Mouse (Mus musculus): ENCODE measurements around the gene Polr3h. TPM values are rescaled to one million over a fixed set of nuclear protein-coding genes. Genes with fewer than 3 reads are reported as not detected.

Gene Polr3h
- polyA plus RNA-seq, 1 experiment: 7.4 TPM

DNA sequence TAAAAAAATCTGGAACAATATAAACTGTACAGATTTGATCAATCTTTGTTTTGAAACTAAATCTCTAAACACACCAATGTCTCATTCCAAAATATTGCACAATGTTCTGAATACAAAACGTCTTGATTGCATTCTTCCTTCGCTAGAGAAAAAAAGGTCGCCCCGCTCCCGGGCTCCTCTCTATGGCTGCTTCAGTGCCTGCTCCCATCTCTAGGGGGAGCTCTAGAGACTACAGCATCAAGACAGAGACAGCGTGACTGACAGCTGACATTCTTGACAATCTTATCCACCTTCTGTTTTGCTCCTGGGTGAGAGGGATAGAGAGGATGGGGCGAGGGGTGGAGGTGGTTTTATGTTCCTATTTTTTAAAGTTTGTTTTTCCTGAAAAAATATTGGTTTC lies 77.7 kb downstream of the Polr3h start:
- Histone ChIP-seq H3K9me3 (ENCODE audit: control insufficient read depth, low read length) (no peaks in the 10 kb centered on the region), H3K4me1 (ENCODE audit: control insufficient read depth) (peaks cover 20% of the 10 kb centered on the region), H3K4me3 (replicated peaks) (no peak overlapping the region), H3K27me3 (ENCODE audit: control insufficient read depth) (no peaks in the 10 kb centered on the region), H3K36me3 (ENCODE audit: control insufficient read depth) (peaks cover 56% of the 10 kb centered on the region)
- TF ChIP-seq TAL1 (IDR thresholded peaks at IDR 0.05; ENCODE audit: low read length) (no peak), GATA1 (IDR thresholded peaks at IDR 0.05; ENCODE audit: low read length) (no peak)

DNA sequence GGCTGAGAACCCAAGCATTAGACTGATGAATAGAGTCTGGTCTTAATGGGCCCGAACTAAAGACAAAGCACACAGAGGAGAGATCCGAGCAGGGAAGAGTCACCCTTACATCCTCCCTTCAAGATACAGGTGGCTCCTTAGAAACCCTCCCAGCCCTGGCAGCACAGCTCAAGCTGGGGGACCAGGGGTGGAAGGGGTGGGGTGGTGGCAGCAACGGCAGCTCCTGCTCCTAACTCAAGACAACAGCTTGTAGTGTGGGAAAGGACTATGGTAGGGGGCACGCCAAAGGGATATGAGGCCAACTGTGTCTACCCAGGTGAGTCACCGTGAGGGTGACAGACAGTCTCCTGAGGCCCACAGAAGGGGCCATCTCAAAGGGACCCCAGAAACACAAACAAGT lies 78.2 kb downstream of the Polr3h start:
- H3K4me1 ChIP-seq (ENCODE audit: control insufficient read depth): peaks cover 20% of the 10 kb centered on the region
- TF ChIP-seq GATA1 (IDR thresholded peaks at IDR 0.05; ENCODE audit: low read length) (no peak), TAL1 (IDR thresholded peaks at IDR 0.05; ENCODE audit: low read length) (no peak)
- H3K4me3 ChIP-seq (replicated peaks): no peak overlapping the region
- peaks cover 53% of the 10 kb centered on the region for H3K36me3 ChIP-seq (ENCODE audit: control insufficient read depth)
- no peaks in the 10 kb centered on the region for H3K27me3 ChIP-seq (ENCODE audit: control insufficient read depth)
- no peaks in the 10 kb centered on the region for H3K9me3 ChIP-seq (ENCODE audit: control insufficient read depth, low read length)

DNA sequence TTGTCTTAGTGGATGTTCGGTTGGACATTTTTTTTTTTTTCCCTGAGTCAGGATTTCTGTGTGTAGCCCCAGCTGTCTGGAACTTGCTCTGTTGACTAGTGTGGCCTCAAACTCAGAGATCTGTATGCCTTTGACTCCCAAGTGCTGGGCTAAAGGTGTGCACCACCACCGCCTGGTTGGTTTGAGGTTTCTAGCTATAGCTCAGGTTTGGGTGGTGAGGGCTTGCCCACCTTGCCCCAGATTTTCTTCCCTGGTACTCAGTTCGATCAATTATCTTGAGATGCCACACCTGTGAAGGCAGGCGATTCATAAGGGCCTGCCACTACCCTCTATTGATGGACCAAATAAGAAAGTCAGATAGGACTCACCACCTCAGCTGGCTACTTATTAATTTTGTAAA lies 78.9 kb downstream of the Polr3h start:
- H3K36me3 ChIP-seq (ENCODE audit: control insufficient read depth): peaks cover 46% of the 10 kb centered on the region
- peaks cover 17% of the 10 kb centered on the region for H3K4me1 ChIP-seq (ENCODE audit: control insufficient read depth)
- H3K9me3 ChIP-seq (ENCODE audit: control insufficient read depth, low read length): no peaks in the 10 kb centered on the region
- H3K27me3 ChIP-seq (ENCODE audit: control insufficient read depth): no peaks in the 10 kb centered on the region
- no peak overlapping the region for H3K4me3 ChIP-seq (replicated peaks)
- TF ChIP-seq TAL1 (IDR thresholded peaks at IDR 0.05; ENCODE audit: low read length) (no peak), GATA1 (IDR thresholded peaks at IDR 0.05; ENCODE audit: low read length) (no peak)

DNA sequence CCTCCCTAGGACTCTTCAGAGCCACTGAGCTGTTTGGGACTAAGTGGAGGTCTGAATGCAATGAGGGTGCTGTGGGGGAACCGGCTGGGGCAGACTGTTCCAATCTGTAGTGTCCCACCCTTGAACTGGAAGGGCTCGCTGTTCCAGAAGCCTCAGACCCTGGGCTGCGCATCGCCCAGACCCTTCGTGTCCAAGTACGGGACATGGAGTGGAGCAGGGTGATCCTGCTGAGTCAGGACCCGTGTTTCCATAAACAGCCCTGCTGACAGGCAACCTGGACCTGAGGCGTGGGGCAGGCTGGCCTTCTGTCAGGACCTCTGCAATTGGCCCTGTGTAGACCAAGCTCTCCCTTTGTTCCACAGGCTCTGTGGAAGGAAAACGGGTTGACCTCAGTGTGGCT lies 79.3 kb downstream of the Polr3h start:
- H3K9me3 ChIP-seq (ENCODE audit: control insufficient read depth, low read length): no peaks in the 10 kb centered on the region
- TF ChIP-seq TAL1 (IDR thresholded peaks at IDR 0.05; ENCODE audit: low read length) (no peak), GATA1 (IDR thresholded peaks at IDR 0.05; ENCODE audit: low read length) (no peak)
- H3K4me3 ChIP-seq (replicated peaks): no peak overlapping the region
- no peaks in the 10 kb centered on the region for H3K27me3 ChIP-seq (ENCODE audit: control insufficient read depth)
- H3K36me3 ChIP-seq (ENCODE audit: control insufficient read depth): peaks cover 42% of the 10 kb centered on the region
- peaks cover 17% of the 10 kb centered on the region for H3K4me1 ChIP-seq (ENCODE audit: control insufficient read depth)

DNA sequence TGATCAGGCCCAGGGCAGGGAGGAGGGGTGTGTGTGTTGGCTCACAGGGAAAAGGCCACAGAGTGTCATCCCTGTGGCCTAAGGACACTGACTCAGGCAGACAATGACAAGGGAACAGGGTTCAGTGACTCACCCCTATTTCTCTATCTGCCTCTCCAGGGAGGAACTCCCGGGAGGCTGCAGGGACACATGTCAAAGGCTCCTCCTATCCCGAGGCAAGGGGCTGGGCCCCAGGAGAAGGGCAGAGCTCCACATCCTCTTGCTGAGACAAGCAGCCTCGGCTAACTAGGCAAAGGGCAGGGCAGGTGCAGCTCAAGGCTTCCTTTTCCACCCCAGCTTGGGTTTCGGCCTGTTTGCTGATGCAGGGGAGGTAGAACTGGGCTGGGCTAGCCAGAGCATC lies 80.3 kb downstream of the Polr3h start:
- H3K9me3 ChIP-seq (ENCODE audit: control insufficient read depth, low read length): no peaks in the 10 kb centered on the region
- TF ChIP-seq GATA1 (IDR thresholded peaks at IDR 0.05; ENCODE audit: low read length): no peak
- no peak for TF ChIP-seq TAL1 (IDR thresholded peaks at IDR 0.05; ENCODE audit: low read length)
- peaks cover 17% of the 10 kb centered on the region for H3K4me1 ChIP-seq (ENCODE audit: control insufficient read depth)
- H3K4me3 ChIP-seq (replicated peaks): no peak overlapping the region
- peaks cover 31% of the 10 kb centered on the region for H3K36me3 ChIP-seq (ENCODE audit: control insufficient read depth)
- H3K27me3 ChIP-seq (ENCODE audit: control insufficient read depth): peaks cover 2% of the 10 kb centered on the region; the same call in 1 of the 2 replicates

DNA sequence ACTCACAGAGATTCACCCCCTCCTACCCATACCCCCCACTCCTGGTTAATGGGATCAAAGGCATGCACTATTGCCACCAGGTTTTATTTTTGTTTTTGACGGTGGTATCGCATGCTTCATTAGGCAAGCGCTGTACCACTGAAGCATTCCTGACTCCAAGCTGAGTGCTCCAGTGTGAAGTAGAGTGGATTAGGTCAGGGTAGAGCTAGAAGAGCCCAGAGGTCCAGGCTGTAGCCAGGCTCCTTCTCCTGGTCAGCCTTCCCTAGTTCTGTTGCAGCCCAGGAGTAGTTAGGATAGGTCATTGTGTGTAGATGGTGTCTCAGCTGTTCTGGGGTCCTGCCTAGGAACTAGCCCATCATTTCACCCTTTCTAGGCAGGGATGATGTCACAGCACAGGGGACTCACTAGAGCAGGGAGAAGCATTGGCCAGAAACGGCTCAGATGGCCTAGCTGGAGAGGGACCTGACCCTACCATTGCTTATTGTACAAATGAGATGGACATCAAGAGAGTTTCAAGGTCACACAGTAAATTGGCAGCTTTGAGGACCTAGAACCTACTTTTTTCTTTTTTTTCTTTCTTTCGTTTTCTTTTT lies 80.9 kb downstream of the Polr3h start:
- no peak overlapping the region for H3K4me3 ChIP-seq (replicated peaks)
- peaks cover 25% of the 10 kb centered on the region for H3K36me3 ChIP-seq (ENCODE audit: control insufficient read depth)
- TF ChIP-seq TAL1 (IDR thresholded peaks at IDR 0.05; ENCODE audit: low read length): no peak
- no peak for TF ChIP-seq GATA1 (IDR thresholded peaks at IDR 0.05; ENCODE audit: low read length)
- no peaks in the 10 kb centered on the region for H3K9me3 ChIP-seq (ENCODE audit: control insufficient read depth, low read length)
- peaks cover 17% of the 10 kb centered on the region for H3K4me1 ChIP-seq (ENCODE audit: control insufficient read depth)
- H3K27me3 ChIP-seq (ENCODE audit: control insufficient read depth): peaks cover 2% of the 10 kb centered on the region; the same call in 1 of the 2 replicates

DNA sequence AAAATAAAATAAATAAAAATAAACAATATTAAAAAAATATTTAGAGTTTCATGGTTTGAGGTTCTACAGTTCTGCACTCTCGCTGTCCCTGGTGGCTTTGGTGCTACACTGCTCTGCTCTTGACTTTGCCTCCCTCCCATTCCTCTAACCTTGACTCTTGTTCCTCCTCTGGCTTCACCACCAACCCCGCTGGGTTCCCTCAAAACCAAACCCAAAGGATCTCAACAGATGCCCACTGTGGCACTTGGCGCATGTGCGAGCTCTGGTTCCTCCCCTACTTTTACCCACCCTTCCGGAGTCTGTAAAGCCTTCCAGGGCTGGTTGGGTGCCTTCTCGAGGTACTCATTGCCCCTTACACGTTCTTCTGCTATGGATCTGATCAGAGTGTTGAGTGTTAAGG lies 83.8 kb downstream of the Polr3h start:
- Histone ChIP-seq H3K36me3 (ENCODE audit: control insufficient read depth) (peaks cover 5% of the 10 kb centered on the region), H3K27me3 (ENCODE audit: control insufficient read depth) (peaks cover 8% of the 10 kb centered on the region), H3K4me1 (ENCODE audit: control insufficient read depth) (peaks cover 9% of the 10 kb centered on the region), H3K4me3 (replicated peaks) (no peak overlapping the region), H3K9me3 (ENCODE audit: control insufficient read depth, low read length) (no peaks in the 10 kb centered on the region)
- TF ChIP-seq GATA1 (IDR thresholded peaks at IDR 0.05; ENCODE audit: low read length) (no peak), TAL1 (IDR thresholded peaks at IDR 0.05; ENCODE audit: low read length) (no peak)

DNA sequence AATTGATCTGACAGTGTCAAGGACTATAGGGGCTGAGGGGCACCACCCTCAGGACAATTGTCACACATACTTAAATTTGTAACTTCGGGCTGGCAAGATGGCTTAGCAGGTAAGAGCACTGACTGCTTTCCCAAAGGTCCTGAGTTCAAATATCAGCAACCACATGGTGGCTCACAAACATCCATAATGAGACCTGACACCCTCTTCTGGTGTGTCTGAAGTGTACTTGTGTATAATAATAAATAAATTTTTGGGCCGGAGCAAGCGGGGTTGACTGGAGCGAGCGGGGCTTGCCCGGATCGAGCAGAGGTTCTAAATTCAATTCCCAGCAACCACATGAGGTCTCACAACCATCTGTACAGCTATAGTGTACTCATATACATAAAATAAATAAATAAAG lies 85.7 kb downstream of the Polr3h start:
- peaks cover 10% of the 10 kb centered on the region for H3K4me1 ChIP-seq (ENCODE audit: control insufficient read depth)
- TF ChIP-seq GATA1 (IDR thresholded peaks at IDR 0.05; ENCODE audit: low read length) (no peak), TAL1 (IDR thresholded peaks at IDR 0.05; ENCODE audit: low read length) (no peak)
- peaks cover 27% of the 10 kb centered on the region for H3K27me3 ChIP-seq (ENCODE audit: control insufficient read depth)
- H3K36me3 ChIP-seq (ENCODE audit: control insufficient read depth): no peaks in the 10 kb centered on the region
- H3K9me3 ChIP-seq (ENCODE audit: control insufficient read depth, low read length): no peaks in the 10 kb centered on the region
- H3K4me3 ChIP-seq (replicated peaks): no peak overlapping the region

DNA sequence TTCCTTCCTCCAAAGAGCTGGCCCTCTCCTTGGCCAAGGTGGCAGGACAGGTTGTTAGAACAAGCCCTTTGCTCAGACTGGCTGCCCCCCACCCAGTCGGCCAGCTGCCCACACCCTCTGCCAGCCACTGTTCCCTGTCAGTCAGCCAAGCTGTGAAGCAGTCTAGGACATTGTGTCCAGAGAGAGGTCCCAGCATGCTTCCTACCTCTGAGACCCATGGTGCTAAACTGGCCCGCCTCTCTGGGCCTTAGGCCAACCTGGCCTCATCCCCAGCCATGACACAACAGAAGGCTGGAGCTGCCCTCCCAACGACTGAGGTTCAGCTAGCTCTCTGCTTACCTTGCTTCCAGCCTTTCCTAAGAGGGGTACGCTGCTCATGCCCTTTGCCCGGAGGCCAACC lies 86.4 kb downstream of the Polr3h start:
- no peaks in the 10 kb centered on the region for H3K36me3 ChIP-seq (ENCODE audit: control insufficient read depth)
- H3K9me3 ChIP-seq (ENCODE audit: control insufficient read depth, low read length): no peaks in the 10 kb centered on the region
- peaks cover 8% of the 10 kb centered on the region for H3K4me1 ChIP-seq (ENCODE audit: control insufficient read depth)
- H3K27me3 ChIP-seq (ENCODE audit: control insufficient read depth): peaks cover 33% of the 10 kb centered on the region
- H3K4me3 ChIP-seq (replicated peaks): no peak overlapping the region
- TF ChIP-seq TAL1 (IDR thresholded peaks at IDR 0.05; ENCODE audit: low read length): no peak
- no peak for TF ChIP-seq GATA1 (IDR thresholded peaks at IDR 0.05; ENCODE audit: low read length)
